Mouse (Mus musculus) MEL (cell line): Measurements from ENCODE around the gene Mdga1. TPM values are rescaled to one million over a fixed set of nuclear protein-coding genes. Genes with fewer than 3 reads are reported as not detected.

Source experiments
- DNase-seq: peaks from one replicate; pipeline ENCODE4 v3.0.0; 2011; ENCODE audit warnings: low read depth, low spot score
- H3K27ac ChIP-seq: 2 replicates; pipeline ENCODE4 v1.5.1; 2012; ENCODE audit warnings: low read depth, mild to moderate bottlenecking, control low read depth, low read length, moderate library complexity; ENCODE audit not compliant: control insufficient read depth
- H3K27me3 ChIP-seq, 2 experiments: fragments of 150-350 bp in 1 of 2; sonication (generic) in 1 of 2; 2 replicates each; pipeline ENCODE4 v1.6.1; 2012; ENCODE audit warnings: low read length in 2 of 2, mild to moderate bottlenecking in 2 of 2, improper control_type of control experiment in 1 of 2, moderate library complexity in 1 of 2; ENCODE audit not compliant: insufficient read depth in 2 of 2, control insufficient read depth in 1 of 2
- H3K36me3 ChIP-seq, 2 experiments: 2 replicates each; pipeline ENCODE4 v1.6.1; 2012 to 2014; ENCODE audit warnings: low read length in 2 of 2, improper control_type of control experiment in 1 of 2, inconsistent platforms in 1 of 2, mild to moderate bottlenecking in 1 of 2; ENCODE audit not compliant: insufficient read depth in 2 of 2, control insufficient read depth in 1 of 2
- H3K4me1 ChIP-seq, 2 experiments: fragments of 150-350 bp in 1 of 2; sonication (generic) in 1 of 2; 2 replicates each; pipeline ENCODE4 v1.6.1; 2012; ENCODE audit warnings: low read length in 2 of 2, improper control_type of control experiment in 1 of 2, mild to moderate bottlenecking in 1 of 2; ENCODE audit not compliant: insufficient read depth in 2 of 2, control insufficient read depth in 1 of 2
- H3K4me3 ChIP-seq, 2 experiments: fragments of 150-350 bp in 1 of 2; sonication (generic) in 1 of 2; 2 replicates each; pipeline ENCODE4 v1.5.1; 2012; ENCODE audit warnings: low read depth in 2 of 2, low read length in 2 of 2, mild to moderate bottlenecking in 2 of 2, moderate library complexity in 2 of 2, control low read depth in 1 of 2, improper control_type of control experiment in 1 of 2; ENCODE audit not compliant: control insufficient read depth in 1 of 2, insufficient read depth in 1 of 2
- H3K79me2 ChIP-seq: 2 replicates; pipeline ENCODE4 v1.6.1; 2012; ENCODE audit warnings: mild to moderate bottlenecking, low read length, moderate library complexity; ENCODE audit not compliant: control insufficient read depth, poor library complexity, insufficient read depth
- H3K9ac ChIP-seq: 2 replicates; pipeline ENCODE4 v1.6.1; 2012; ENCODE audit warnings: low read depth, mild to moderate bottlenecking, control low read depth, low read length, moderate library complexity; ENCODE audit not compliant: control insufficient read depth, poor library complexity, severe bottlenecking
- H3K9me3 ChIP-seq: fragments of 150-350 bp; sonication (generic); replicated peaks from 2 replicates; pipeline ENCODE4 v1.6.1; 2012; ENCODE audit warnings: mild to moderate bottlenecking, low read length, improper control_type of control experiment, moderate library complexity; ENCODE audit not compliant: insufficient read depth
- CHD2 ChIP-seq: IDR thresholded peaks from 2 replicates; pipeline ENCODE4 v1.6.1; 2011; ENCODE audit warnings: low read length, improper control_type of control experiment
- CTCF ChIP-seq, 3 experiments: IDR thresholded peaks in 2 of 3; conservative IDR thresholded peaks in 1 of 3; 2 replicates each; pipeline ENCODE4 v1.5.1; 2011 to 2012; ENCODE audit warnings: low read length in 3 of 3, low read depth in 2 of 3, mild to moderate bottlenecking in 2 of 3, improper control_type of control experiment in 1 of 3, inconsistent platforms in 1 of 3, mixed read lengths in 1 of 3, moderate library complexity in 1 of 3; ENCODE audit not compliant: control insufficient read depth in 1 of 3, insufficient read depth in 1 of 3, poor library complexity in 1 of 3, severe bottlenecking in 1 of 3
- E2F4 ChIP-seq: IDR thresholded peaks from 2 replicates; pipeline ENCODE4 v1.6.1; 2011; ENCODE audit warnings: low read depth, low read length, improper control_type of control experiment, borderline replicate concordance
- ELF1 ChIP-seq: IDR thresholded peaks from 2 replicates; pipeline ENCODE4 v1.6.1; 2014; ENCODE audit warnings: low read depth, mild to moderate bottlenecking, inconsistent platforms, low read length, improper control_type of control experiment, moderate library complexity
- EP300 ChIP-seq, 2 experiments: IDR thresholded peaks; 2 replicates each; pipeline ENCODE4 v1.6.1; 2011; ENCODE audit warnings: improper control_type of control experiment in 2 of 2, low read length in 2 of 2, low read depth in 1 of 2, mild to moderate bottlenecking in 1 of 2
- ETS1 ChIP-seq: IDR thresholded peaks from 2 replicates; pipeline ENCODE4 v1.6.1; 2012; ENCODE audit warnings: low read depth, mild to moderate bottlenecking, inconsistent platforms, low read length, improper control_type of control experiment, moderate library complexity
- GABPA ChIP-seq: IDR thresholded peaks from 2 replicates; pipeline ENCODE4 v1.6.1; 2012; ENCODE audit warnings: low read depth, mild to moderate bottlenecking, inconsistent platforms, low read length, improper control_type of control experiment, moderate library complexity
- HCFC1 ChIP-seq: IDR thresholded peaks from 2 replicates; pipeline ENCODE4 v1.6.1; 2012; ENCODE audit warnings: low read depth, mild to moderate bottlenecking, inconsistent platforms, low read length, improper control_type of control experiment, moderate library complexity
- JUND ChIP-seq: IDR thresholded peaks from 2 replicates; pipeline ENCODE4 v1.6.1; 2011; ENCODE audit warnings: low read depth, mild to moderate bottlenecking, improper control_type of control experiment, low read length
- MAZ ChIP-seq: IDR thresholded peaks from 2 replicates; pipeline ENCODE4 v1.6.1; 2012; ENCODE audit warnings: low read depth, mild to moderate bottlenecking, inconsistent platforms, low read length, improper control_type of control experiment
- MYB ChIP-seq: IDR thresholded peaks from 2 replicates; pipeline ENCODE4 v1.6.1; 2011; ENCODE audit warnings: mild to moderate bottlenecking, low read depth, low read length, improper control_type of control experiment
- MYC ChIP-seq: IDR thresholded peaks from 2 replicates; pipeline ENCODE4 v1.6.1; 2011; ENCODE audit warnings: low read depth, mild to moderate bottlenecking, low read length, improper control_type of control experiment, moderate library complexity
- NRF1 ChIP-seq: IDR thresholded peaks from 2 replicates; pipeline ENCODE4 v1.6.1; 2014; ENCODE audit warnings: low read depth, mild to moderate bottlenecking, inconsistent platforms, low read length, improper control_type of control experiment, moderate library complexity; ENCODE audit not compliant: poor library complexity, insufficient read depth, severe bottlenecking
- POLR2AphosphoS5 ChIP-seq: IDR thresholded peaks from 2 replicates; pipeline ENCODE4 v1.6.1; 2012; ENCODE audit warnings: low read depth, borderline replicate concordance, mild to moderate bottlenecking, inconsistent platforms, low read length, moderate library complexity, mixed read lengths
- SIN3A ChIP-seq: IDR thresholded peaks from 2 replicates; pipeline ENCODE4 v1.6.1; 2012; ENCODE audit warnings: low read length, improper control_type of control experiment, inconsistent platforms
- TAL1 ChIP-seq: IDR thresholded peaks from 2 replicates; pipeline ENCODE4 v1.6.1; 2012; ENCODE audit warnings: mild to moderate bottlenecking, inconsistent platforms, low read length, moderate library complexity, mixed read lengths
- TBP ChIP-seq: IDR thresholded peaks from 2 replicates; pipeline ENCODE4 v1.8.0; 2011; ENCODE audit warnings: low read depth, low read length, improper control_type of control experiment
- TCF12 ChIP-seq: IDR thresholded peaks from 2 replicates; pipeline ENCODE4 v1.6.1; 2014; ENCODE audit warnings: low read depth, mild to moderate bottlenecking, inconsistent platforms, low read length, improper control_type of control experiment, moderate library complexity
- USF2 ChIP-seq, 2 experiments: IDR thresholded peaks; 2 replicates each; pipeline ENCODE4 v1.6.1; 2011 to 2012; ENCODE audit warnings: improper control_type of control experiment in 2 of 2, low read length in 2 of 2, borderline replicate concordance in 1 of 2, inconsistent platforms in 1 of 2, low read depth in 1 of 2, mild to moderate bottlenecking in 1 of 2; ENCODE audit not compliant: insufficient read depth in 1 of 2
- ZC3H11A ChIP-seq: IDR thresholded peaks from 2 replicates; pipeline ENCODE4 v1.6.1; 2012; ENCODE audit warnings: low read depth, mild to moderate bottlenecking, inconsistent platforms, low read length, improper control_type of control experiment
- ZMIZ1 ChIP-seq: IDR thresholded peaks from 2 replicates; pipeline ENCODE4 v1.6.1; 2012; ENCODE audit warnings: low read depth, mild to moderate bottlenecking, inconsistent platforms, low read length, improper control_type of control experiment, moderate library complexity
- polyA plus RNA-seq, 2 experiments: library from polyadenylated mRNA; stranded (reverse) in 1 of 2; unstranded in 1 of 2; fragments of >175 nt in 1 of 2; fragments of >200 nt in 1 of 2; gene quantifications; 2 replicates each; pipeline versions ENCODE4 v1.2.1 to v1.2.4; 2012; ENCODE audit warnings: low replicate concordance in 2 of 2, low read depth in 1 of 2; ENCODE audit not compliant: insufficient read length in 2 of 2, insufficient read depth in 1 of 2, missing spikeins in 1 of 2
- total RNA-seq: library from RNA; depleted of rRNA; stranded (reverse); fragments of 300-350 nt; gene quantifications from 2 replicates; pipeline ENCODE4 v1.2.3, GENCODE M21; 2012

The Mdga1 gene
- total and polyA plus RNA-seq, 3 experiments, result 0.27 to 2.3 TPM; not detected in 1

- H3K9me3 ChIP-seq, result no peaks in the 10 kb centered on the region
- TF ChIP-seq POLR2AphosphoS5 (no peak), ELF1 (no peak), ETS1 (no peak), CTCF (IDR thresholded peaks at IDR 0.05 in 2 of 3, conservative IDR thresholded peaks at IDR 0.05 in 1 of 3; ENCODE audit: control insufficient read depth in 1 of 3, insufficient read depth in 1 of 3, low read depth in 2 of 3, low read length in 3 of 3, poor library complexity in 1 of 3, severe bottlenecking in 1 of 3) (no peak), GABPA (no peak), MAZ (no peak)
- peaks cover 17 to 35% of the 10 kb centered on the region in 2 experiments for H3K4me1 ChIP-seq
- no peak overlapping the region for H3K27ac ChIP-seq
- H3K9ac ChIP-seq, result no peak overlapping the region
- H3K4me3 ChIP-seq, result no peak overlapping the region
- no peaks in the 10 kb centered on the region for H3K79me2 ChIP-seq
- no peak for DNase-seq
- no peaks in the 10 kb centered on the region for H3K27me3 ChIP-seq
- H3K36me3 ChIP-seq, result peaks cover 0 to 30% of the 10 kb centered on the region in 2 experiments; a peak in 2 of 4 replicates
Measured at GRCm38 (mm10) chr17:29988141-29988540, 18.3 kb upstream of the Mdga1 start.

- H3K27me3 ChIP-seq, result no peaks in the 10 kb centered on the region
- no peak overlapping the region for H3K9ac ChIP-seq
- peaks cover 16 to 27% of the 10 kb centered on the region in 2 experiments for H3K4me1 ChIP-seq
- no peak overlapping the region for H3K4me3 ChIP-seq
- no peak for DNase-seq
- H3K36me3 ChIP-seq, result peaks cover 0 to 23% of the 10 kb centered on the region in 2 experiments; a peak in 2 of 4 replicates
- no peaks in the 10 kb centered on the region for H3K9me3 ChIP-seq
- H3K79me2 ChIP-seq, result no peaks in the 10 kb centered on the region
- TF ChIP-seq CHD2, result no peak
- no peak for TF ChIP-seq HCFC1
- no peak for TF ChIP-seq TCF12
- TF ChIP-seq SIN3A, result no peak
- TF ChIP-seq, all 39 proteins: peak for 0
- H3K27ac ChIP-seq, result no peak overlapping the region
Measured at GRCm38 (mm10) chr17:29985534-29985933, 15.6 kb upstream of the Mdga1 start.

- Histone ChIP-seq H3K27ac (no peak overlapping the region), H3K4me3 (no peak overlapping the region), H3K9me3 (no peaks in the 10 kb centered on the region), H3K27me3 (no peaks in the 10 kb centered on the region), H3K79me2 (no peaks in the 10 kb centered on the region), H3K9ac (no peak overlapping the region), H3K4me1 (peaks cover 12 to 27% of the 10 kb centered on the region in 2 experiments), H3K36me3 (peaks cover 0 to 20% of the 10 kb centered on the region in 2 experiments; a peak in 2 of 4 replicates)
- DNase-seq, result no peak
- TF ChIP-seq ZMIZ1, result no peak
- no peak for TF ChIP-seq POLR2AphosphoS5
- no peak for TF ChIP-seq EP300 (IDR thresholded peaks at IDR 0.05; ENCODE audit: low read depth in 1 of 2, low read length in 2 of 2)
- no peak for TF ChIP-seq TBP
- no peak for TF ChIP-seq JUND
- no peak for TF ChIP-seq GABPA
- TF ChIP-seq MYB, result no peak
- no peak for TF ChIP-seq MYC
- TF ChIP-seq MAZ, result no peak
- TF ChIP-seq TCF12, result no peak
- no peak for TF ChIP-seq HCFC1
- TF ChIP-seq ETS1, result no peak
- no peak for TF ChIP-seq E2F4
- no peak for TF ChIP-seq NRF1
- TF ChIP-seq USF2 (IDR thresholded peaks at IDR 0.05; ENCODE audit: borderline replicate concordance in 1 of 2, insufficient read depth in 1 of 2, low read depth in 1 of 2, low read length in 2 of 2), result no peak
- TF ChIP-seq TAL1, result no peak
- TF ChIP-seq ZC3H11A, result no peak
Measured at GRCm38 (mm10) chr17:29984931-29985330, 15.0 kb upstream of the Mdga1 start.
